Mouse (Mus musculus): ENCODE data around the gene Rdh13.

- peak; percentile 70 for TF ChIP-seq POLR2A (IDR thresholded peaks at IDR 0.05; ENCODE audit: insufficient read depth, low read depth, low read length)
- no peak for TF ChIP-seq CTCF (IDR thresholded peaks at IDR 0.05)
Measured at GRCm38 (mm10) chr7:4445216-4445791, at the start of gene Rdh13.
